In genomic region chr6:38347875-38348274, GRCm38 (mm10) we compare ENCODE assay signal across 15 mouse cellular contexts.
"Had no signal": no experiment of that assay in that cellular context is flagged by ENCODE, and none has a peak within 500 bp of the region (broad histone marks: within the 10 kb centered on the region; RNA-seq: fewer than 3 reads in every experiment).

No protein-coding gene starts in this region.

- H3K4me2 ChIP-seq: limb, embryonic 15.5 days; lung, embryonic 14.5 days; midbrain, embryonic 11.5 days; midbrain, embryonic 15.5 days had no signal

- H3K4me1 ChIP-seq: limb, embryonic 15.5 days; midbrain, embryonic 15.5 days had no signal

- H3K36me3 ChIP-seq: limb, embryonic 15.5 days; midbrain, embryonic 15.5 days had no signal

- H3K27ac ChIP-seq: kidney, postnatal 0 days; limb, embryonic 15.5 days; macrophage; midbrain, embryonic 15.5 days had no signal

- DNase-seq: kidney, adult 9 months; kidney, postnatal 36 days; layer of hippocampus, adult 9-11 months; layer of hippocampus, postnatal 36 days; lung, embryonic 14.5 days; lung, postnatal 14 days; thymus, adult 18-20 months; thymus, postnatal 14 days had no signal

- H3K4me3 ChIP-seq: limb, embryonic 15.5 days; megakaryocyte, embryonic 14.5 days; midbrain, embryonic 15.5 days had no signal

- ATAC-seq: intestine, postnatal 0 days; midbrain, embryonic 15.5 days had no signal

- H3K9ac ChIP-seq: limb, embryonic 15.5 days; lung, embryonic 14.5 days; midbrain, embryonic 15.5 days had no signal

- H3K27me3 ChIP-seq: megakaryocyte, embryonic 14.5 days had no signal

- H3K9me3 ChIP-seq: limb, embryonic 15.5 days; megakaryocyte, embryonic 14.5 days; midbrain, embryonic 15.5 days had no signal
